Mouse (Mus musculus): ENCODE measurements at regions not wholly inside any gene's neighbourhood (a gene's known extent, or its start where the extent isn't known, plus 50 kb on each side); places are given as distances from the start of the nearest gene placed in this dataset.

DNA sequence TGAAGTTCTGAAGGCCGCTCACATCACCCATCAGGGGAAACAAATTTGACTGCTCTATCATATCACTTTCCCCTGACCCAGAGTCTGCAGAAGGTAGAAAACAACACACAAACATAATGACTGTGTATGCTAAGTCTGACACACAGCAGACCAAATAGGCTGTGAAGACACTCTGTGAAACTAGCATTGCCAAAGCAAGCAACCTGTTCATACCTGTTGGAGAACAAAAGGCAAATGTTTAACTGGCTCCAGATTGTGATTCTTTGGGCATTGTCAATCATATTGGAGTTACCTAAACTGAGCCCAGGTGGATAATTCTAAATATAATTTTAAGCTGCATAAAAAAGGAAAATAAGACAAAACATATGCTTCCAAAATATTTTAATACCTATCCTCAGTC is 407.4 kb upstream of the Pik3r1 start:
- no peak for ATAC-seq (ENCODE audit: insufficient read depth, low FRiP score)
- no peaks in the 10 kb centered on the region for H3K9me3 ChIP-seq (replicated peaks; ENCODE audit: control insufficient read depth, low read length)
- no peaks in the 10 kb centered on the region; the same call in 1 of the 2 replicates for H3K4me1 ChIP-seq (ENCODE audit: control insufficient read depth, insufficient read depth, low read length)
- no peaks in the 10 kb centered on the region for H3K27me3 ChIP-seq (ENCODE audit: control insufficient read depth, insufficient read depth, low read length)
- 89% methylated on average over 1 of the region's 1 CpGs for WGBS
- no peaks in the 10 kb centered on the region for H3K36me3 ChIP-seq (ENCODE audit: control insufficient read depth, insufficient read depth, low read length)
- no peak overlapping the region for H3K4me3 ChIP-seq (replicated peaks; ENCODE audit: low read length)
- H3K27ac ChIP-seq (ENCODE audit: low read length), result 0 out of 2 replicates have a peak overlapping the region, but pooled peaks have one; percentile 5
- H3K9ac ChIP-seq (ENCODE audit: low read length), result no peak overlapping the region
- no peak overlapping the region for H3K4me2 ChIP-seq (ENCODE audit: low read depth, low read length)

DNA sequence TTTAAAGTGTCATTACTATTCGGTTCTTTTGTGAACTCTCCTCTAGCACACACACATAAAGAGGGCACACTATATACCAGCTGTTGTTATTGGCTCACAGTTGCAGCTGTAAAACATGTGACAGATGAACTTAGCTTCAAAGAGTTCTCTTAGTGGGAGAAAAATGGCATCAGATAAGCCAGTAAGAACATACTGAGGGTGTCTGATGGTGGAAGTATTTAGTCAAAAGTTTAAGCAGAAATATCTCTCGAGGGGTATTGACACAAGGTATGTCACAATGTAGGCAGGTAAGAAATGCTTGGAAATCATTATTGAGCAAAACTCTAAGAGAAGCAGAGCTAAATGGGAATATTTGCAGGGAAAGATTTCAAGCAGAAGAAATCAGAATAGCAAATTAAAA is 408.4 kb upstream of the Pik3r1 start:
- H3K9ac ChIP-seq (ENCODE audit: low read length), result no peak overlapping the region
- H3K36me3 ChIP-seq (ENCODE audit: control insufficient read depth, insufficient read depth, low read length), result no peaks in the 10 kb centered on the region
- H3K27ac ChIP-seq (ENCODE audit: low read length), result no peak overlapping the region
- H3K27me3 ChIP-seq (ENCODE audit: control insufficient read depth, insufficient read depth, low read length), result no peaks in the 10 kb centered on the region
- ATAC-seq (ENCODE audit: insufficient read depth, low FRiP score), result no peak
- H3K4me3 ChIP-seq (replicated peaks; ENCODE audit: low read length), result no peak overlapping the region
- H3K4me2 ChIP-seq (ENCODE audit: low read depth, low read length), result no peak overlapping the region
- H3K4me1 ChIP-seq (ENCODE audit: control insufficient read depth, insufficient read depth, low read length), result no peaks in the 10 kb centered on the region; the same call in 1 of the 2 replicates
- WGBS, result 41% methylated on average over 2 of the region's 2 CpGs
- no peaks in the 10 kb centered on the region for H3K9me3 ChIP-seq (replicated peaks; ENCODE audit: control insufficient read depth, low read length)

DNA sequence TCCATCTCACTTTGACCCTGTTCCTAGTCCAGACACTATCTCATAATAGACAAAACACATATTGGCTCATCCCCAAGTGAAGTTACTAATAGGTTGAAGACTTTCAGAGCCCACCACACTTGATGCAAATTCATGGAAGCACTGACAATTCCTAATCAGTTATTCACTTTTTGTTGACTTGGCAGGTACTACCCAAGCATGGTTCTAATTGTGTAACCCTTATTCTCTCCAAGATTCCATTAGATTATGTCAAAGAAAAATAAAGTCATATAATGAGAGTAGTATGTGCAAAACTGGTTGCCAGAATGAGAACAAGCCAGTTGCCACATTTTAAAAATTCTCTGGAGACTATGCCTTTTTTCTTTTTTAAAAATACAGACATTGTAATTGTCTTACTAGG is 426.7 kb upstream of the Pik3r1 start:
- Histone ChIP-seq H3K4me3 (replicated peaks; ENCODE audit: low read length) (no peak overlapping the region), H3K9me3 (replicated peaks; ENCODE audit: control insufficient read depth, low read length) (no peaks in the 10 kb centered on the region), H3K27me3 (ENCODE audit: control insufficient read depth, insufficient read depth, low read length) (no peaks in the 10 kb centered on the region), H3K9ac (ENCODE audit: low read length) (no peak overlapping the region), H3K4me2 (ENCODE audit: low read depth, low read length) (no peak overlapping the region), H3K27ac (ENCODE audit: low read length) (no peak overlapping the region), H3K4me1 (ENCODE audit: control insufficient read depth, insufficient read depth, low read length) (no peaks in the 10 kb centered on the region), H3K36me3 (ENCODE audit: control insufficient read depth, insufficient read depth, low read length) (no peaks in the 10 kb centered on the region)
- ATAC-seq (ENCODE audit: insufficient read depth, low FRiP score), result no peak

DNA sequence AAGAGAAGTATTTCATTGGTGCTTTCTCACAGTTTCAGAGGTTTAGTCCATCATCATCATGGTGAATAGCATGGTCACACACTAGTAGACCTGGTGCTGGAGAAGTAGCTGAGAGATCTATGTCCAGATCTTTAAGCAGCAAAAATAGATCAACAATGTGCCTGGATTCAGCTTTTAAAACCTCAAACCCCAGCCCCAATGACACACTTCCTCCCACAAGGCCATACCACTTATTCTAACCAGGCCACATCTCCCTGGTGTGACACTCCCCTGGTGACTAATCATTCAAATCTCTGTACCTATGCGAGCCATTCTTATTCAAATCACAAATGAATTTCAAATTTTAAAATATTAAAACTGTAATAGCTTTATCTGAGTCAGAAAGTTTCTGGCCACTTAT is 434.3 kb upstream of the Pik3r1 start:
- Histone ChIP-seq H3K4me1 (ENCODE audit: control insufficient read depth, insufficient read depth, low read length) (no peaks in the 10 kb centered on the region), H3K27ac (ENCODE audit: low read length) (no peak overlapping the region), H3K9me3 (replicated peaks; ENCODE audit: control insufficient read depth, low read length) (no peaks in the 10 kb centered on the region), H3K9ac (ENCODE audit: low read length) (no peak overlapping the region), H3K36me3 (ENCODE audit: control insufficient read depth, insufficient read depth, low read length) (no peaks in the 10 kb centered on the region), H3K4me2 (ENCODE audit: low read depth, low read length) (no peak overlapping the region), H3K4me3 (replicated peaks; ENCODE audit: low read length) (no peak overlapping the region), H3K27me3 (ENCODE audit: control insufficient read depth, insufficient read depth, low read length) (no peaks in the 10 kb centered on the region)
- ATAC-seq (ENCODE audit: insufficient read depth, low FRiP score), result no peak
- 88% methylated on average over 1 of the region's 1 CpGs for WGBS

DNA sequence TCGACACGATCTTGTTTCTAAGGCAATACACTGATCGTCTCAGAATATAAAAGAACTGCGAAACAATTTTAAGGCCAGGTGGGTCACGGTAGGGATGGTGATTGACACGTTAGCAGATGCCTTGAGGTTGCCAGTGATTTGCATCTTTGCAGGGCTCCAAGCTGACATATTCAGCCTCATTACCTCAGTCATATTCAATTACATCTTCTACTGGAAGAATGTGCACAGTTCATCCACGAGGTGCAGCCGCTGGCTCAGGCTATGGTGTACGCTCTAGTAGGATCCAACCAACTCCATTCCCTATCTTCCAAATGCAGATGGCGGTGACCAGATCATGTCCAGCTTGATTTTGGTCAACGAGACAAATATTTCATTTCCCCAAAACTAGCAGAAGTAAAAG is 450.5 kb upstream of the Pik3r1 start:
- Histone ChIP-seq H3K9ac (ENCODE audit: low read length) (no peak overlapping the region), H3K4me1 (ENCODE audit: control insufficient read depth, insufficient read depth, low read length) (no peaks in the 10 kb centered on the region), H3K4me3 (replicated peaks; ENCODE audit: low read length) (no peak overlapping the region), H3K4me2 (ENCODE audit: low read depth, low read length) (no peak overlapping the region), H3K27me3 (ENCODE audit: control insufficient read depth, insufficient read depth, low read length) (no peaks in the 10 kb centered on the region), H3K36me3 (ENCODE audit: control insufficient read depth, insufficient read depth, low read length) (no peaks in the 10 kb centered on the region), H3K27ac (ENCODE audit: low read length) (no peak overlapping the region), H3K9me3 (replicated peaks; ENCODE audit: control insufficient read depth, low read length) (no peaks in the 10 kb centered on the region)
- no peak for ATAC-seq (ENCODE audit: insufficient read depth, low FRiP score)
- WGBS, result 92% methylated on average over 11 of the region's 11 CpGs

DNA sequence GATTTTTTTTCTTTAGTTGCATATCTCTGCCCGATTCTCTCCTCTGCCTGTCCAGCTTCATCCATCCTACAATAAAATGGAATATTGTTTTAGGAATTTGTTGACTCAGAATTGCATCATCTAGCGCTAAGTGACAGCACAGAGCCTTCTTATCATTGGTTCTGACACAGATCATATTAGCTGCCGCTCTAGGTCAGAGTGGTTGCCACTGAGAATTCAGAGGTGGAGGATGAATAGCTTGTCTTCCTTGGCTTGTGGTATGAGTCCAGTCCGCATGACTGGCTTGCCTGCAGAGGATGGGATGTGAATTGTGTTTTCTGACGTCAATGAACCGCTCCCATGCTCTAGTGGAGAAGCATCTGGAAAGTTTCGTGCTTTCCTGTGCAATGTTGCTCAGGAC is 462.3 kb upstream of the Cd180 start:
- H3K27me3 ChIP-seq (ENCODE audit: control insufficient read depth, insufficient read depth, low read length), result no peaks in the 10 kb centered on the region
- no peaks in the 10 kb centered on the region for H3K4me1 ChIP-seq (ENCODE audit: control insufficient read depth, insufficient read depth, low read length)
- no peak overlapping the region for H3K4me2 ChIP-seq (ENCODE audit: low read depth, low read length)
- no peaks in the 10 kb centered on the region for H3K36me3 ChIP-seq (ENCODE audit: control insufficient read depth, insufficient read depth, low read length)
- ATAC-seq (ENCODE audit: insufficient read depth, low FRiP score), result no peak
- H3K4me3 ChIP-seq (replicated peaks; ENCODE audit: low read length), result no peak overlapping the region
- no peaks in the 10 kb centered on the region for H3K9me3 ChIP-seq (replicated peaks; ENCODE audit: control insufficient read depth, low read length)
- 84% methylated on average over 7 of the region's 7 CpGs for WGBS
- H3K27ac ChIP-seq (ENCODE audit: low read length), result no peak overlapping the region
- H3K9ac ChIP-seq (ENCODE audit: low read length), result no peak overlapping the region

DNA sequence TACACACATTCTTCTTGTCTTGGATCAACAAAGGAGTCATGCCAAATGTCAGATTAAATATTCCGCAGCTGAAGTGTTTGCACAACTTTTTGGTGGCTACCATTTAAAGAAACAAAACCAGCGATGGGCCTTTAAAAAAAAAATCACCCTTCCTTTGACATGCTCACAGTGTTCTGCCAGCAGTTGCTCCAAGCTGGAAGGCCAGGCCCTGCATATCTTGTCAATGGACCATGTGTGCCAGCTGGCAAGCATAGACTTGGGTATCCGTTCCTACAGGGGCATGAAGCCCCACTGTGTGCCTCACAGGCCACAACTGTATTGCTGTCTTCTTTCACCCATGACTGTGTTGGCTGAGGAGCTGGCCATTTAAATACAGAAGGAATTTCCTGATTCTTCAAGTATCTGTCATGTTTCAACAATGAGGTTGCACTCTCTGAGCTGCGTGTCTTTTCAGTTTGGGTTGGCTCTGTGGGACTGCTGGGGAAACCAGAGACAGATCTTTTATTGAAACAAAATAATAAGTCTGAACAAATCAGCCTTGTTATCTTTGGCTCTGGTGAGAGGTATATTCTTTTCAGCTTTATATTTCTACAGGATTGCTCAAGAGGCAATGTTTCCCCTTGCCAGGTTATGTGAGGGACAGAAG is 460.9 kb upstream of the Cd180 start:
- Histone ChIP-seq H3K4me2 (ENCODE audit: low read depth, low read length) (no peak overlapping the region), H3K9ac (ENCODE audit: low read length) (no peak overlapping the region), H3K4me1 (ENCODE audit: control insufficient read depth, insufficient read depth, low read length) (no peaks in the 10 kb centered on the region), H3K4me3 (replicated peaks; ENCODE audit: low read length) (no peak overlapping the region), H3K27ac (ENCODE audit: low read length) (no peak overlapping the region), H3K27me3 (ENCODE audit: control insufficient read depth, insufficient read depth, low read length) (no peaks in the 10 kb centered on the region), H3K9me3 (replicated peaks; ENCODE audit: control insufficient read depth, low read length) (no peaks in the 10 kb centered on the region), H3K36me3 (ENCODE audit: control insufficient read depth, insufficient read depth, low read length) (no peaks in the 10 kb centered on the region)
- no peak for ATAC-seq (ENCODE audit: insufficient read depth, low FRiP score)
- 34% methylated on average over 4 of the region's 4 CpGs for WGBS

DNA sequence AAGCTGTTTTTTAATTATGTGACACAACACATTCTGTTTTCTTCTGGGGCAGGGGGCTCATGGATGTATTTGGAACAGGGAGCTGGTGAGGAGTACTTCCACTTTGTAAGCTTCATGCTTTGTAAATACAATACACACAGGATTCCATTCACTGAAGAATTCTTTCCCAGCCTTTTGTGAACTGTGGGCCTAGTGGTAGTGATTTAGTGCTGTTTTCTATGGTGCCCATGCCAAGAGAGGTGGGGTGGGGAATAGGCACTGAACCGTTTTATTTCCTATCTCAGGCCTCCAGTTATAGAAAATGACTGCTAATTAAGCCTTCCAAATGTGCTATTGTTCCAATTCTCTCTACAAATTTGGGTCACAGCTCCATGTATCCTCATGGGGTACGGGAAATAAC is 442.5 kb upstream of the Cd180 start:
- ATAC-seq (ENCODE audit: insufficient read depth, low FRiP score), result no peak
- no peak overlapping the region for H3K4me2 ChIP-seq (ENCODE audit: low read depth, low read length)
- no peaks in the 10 kb centered on the region for H3K36me3 ChIP-seq (ENCODE audit: control insufficient read depth, insufficient read depth, low read length)
- H3K9me3 ChIP-seq (replicated peaks; ENCODE audit: control insufficient read depth, low read length), result no peaks in the 10 kb centered on the region
- H3K27me3 ChIP-seq (ENCODE audit: control insufficient read depth, insufficient read depth, low read length), result no peaks in the 10 kb centered on the region
- H3K4me3 ChIP-seq (replicated peaks; ENCODE audit: low read length), result no peak overlapping the region
- no peak overlapping the region for H3K9ac ChIP-seq (ENCODE audit: low read length)
- WGBS, result 82% methylated on average over 2 of the region's 2 CpGs
- no peaks in the 10 kb centered on the region for H3K4me1 ChIP-seq (ENCODE audit: control insufficient read depth, insufficient read depth, low read length)
- no peak overlapping the region for H3K27ac ChIP-seq (ENCODE audit: low read length)

DNA sequence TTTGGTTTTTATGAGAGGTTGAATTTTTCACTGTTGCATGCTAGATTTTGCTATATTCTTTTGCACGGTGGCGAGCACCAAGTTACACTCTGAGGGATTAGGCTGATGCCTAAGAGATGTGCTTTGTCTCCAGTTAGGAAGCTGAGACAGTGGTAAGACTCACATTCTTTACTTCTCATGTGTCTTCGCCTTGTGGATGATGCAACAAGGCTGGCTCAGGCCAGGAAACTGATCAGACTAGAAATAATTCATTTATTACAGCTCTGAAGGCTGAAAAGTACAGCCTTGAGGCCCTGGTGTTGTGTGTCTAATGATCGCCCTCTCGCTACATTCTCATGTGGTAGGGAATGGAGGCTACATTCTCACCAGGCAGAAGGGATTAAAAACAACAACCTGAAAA is 441.6 kb upstream of the Cd180 start:
- H3K4me3 ChIP-seq (replicated peaks; ENCODE audit: low read length), result no peak overlapping the region
- H3K27me3 ChIP-seq (ENCODE audit: control insufficient read depth, insufficient read depth, low read length), result no peaks in the 10 kb centered on the region
- no peaks in the 10 kb centered on the region for H3K9me3 ChIP-seq (replicated peaks; ENCODE audit: control insufficient read depth, low read length)
- H3K36me3 ChIP-seq (ENCODE audit: control insufficient read depth, insufficient read depth, low read length), result no peaks in the 10 kb centered on the region
- no peak overlapping the region for H3K4me2 ChIP-seq (ENCODE audit: low read depth, low read length)
- ATAC-seq (ENCODE audit: insufficient read depth, low FRiP score), result no peak
- H3K27ac ChIP-seq (ENCODE audit: low read length), result no peak overlapping the region
- no peaks in the 10 kb centered on the region for H3K4me1 ChIP-seq (ENCODE audit: control insufficient read depth, insufficient read depth, low read length)
- no peak overlapping the region for H3K9ac ChIP-seq (ENCODE audit: low read length)
- WGBS, result 90% methylated on average over 5 of the region's 5 CpGs

All from stomach, embryonic 16.5 days (tissue).